Mouse (Mus musculus): ENCODE results near the gene Sgcd. TPM values are rescaled to one million over a fixed set of nuclear protein-coding genes. Genes with fewer than 3 reads are reported as not detected.

Gene Sgcd
- total RNA-seq, 1 experiment, result 1.0 TPM

- Histone ChIP-seq H3K36me3 (ENCODE audit: control insufficient read depth, insufficient read depth, low read length, poor library complexity, severe bottlenecking) (no peaks in the 10 kb centered on the region), H3K27ac (ENCODE audit: insufficient read depth, low read depth, low read length, poor library complexity, severe bottlenecking) (no peak overlapping the region), H3K9me3 (ENCODE audit: control insufficient read depth, insufficient read depth, low read depth, low read length) (no peaks in the 10 kb centered on the region), H3K9ac (ENCODE audit: insufficient read depth, low read depth, low read length, poor library complexity, severe bottlenecking) (no peak overlapping the region), H3K4me3 (ENCODE audit: insufficient read depth in 1 of 2, low read depth in 1 of 2, low read length in 2 of 2, poor library complexity in 1 of 2, severe bottlenecking in 1 of 2) (no peak overlapping the region), H3K4me1 (ENCODE audit: control insufficient read depth in 2 of 2, insufficient read depth in 2 of 2, low read length in 2 of 2, poor library complexity in 1 of 2) (no peaks in the 10 kb centered on the region)
- TF ChIP-seq ZC3H11A (IDR thresholded peaks at IDR 0.05; ENCODE audit: borderline replicate concordance, low read depth, low read length), result no peak
- TF ChIP-seq CHD2 (IDR thresholded peaks at IDR 0.05; ENCODE audit: low read depth, low read length), result no peak
- TF ChIP-seq ZNF384 (IDR thresholded peaks at IDR 0.05; ENCODE audit: low read depth, low read length), result no peak
- TF ChIP-seq MAFK (IDR thresholded peaks at IDR 0.05; ENCODE audit: insufficient read depth, low read depth, low read length), result no peak
- no peak for TF ChIP-seq HCFC1 (IDR thresholded peaks at IDR 0.05; ENCODE audit: borderline replicate concordance, insufficient read depth, low read length)
- in situ Hi-C loops (cut with MboI; ENCODE audit: low sequenced_read_pairs in 2 of 2, unreplicated experiment in 2 of 2), result no loop called here
- no peak for DNase-seq (ENCODE audit: low read depth, low spot score)
Measured at GRCm38 (mm10) chr11:47248345-47248893, 740.4 kb downstream of the Sgcd start.

DNA sequence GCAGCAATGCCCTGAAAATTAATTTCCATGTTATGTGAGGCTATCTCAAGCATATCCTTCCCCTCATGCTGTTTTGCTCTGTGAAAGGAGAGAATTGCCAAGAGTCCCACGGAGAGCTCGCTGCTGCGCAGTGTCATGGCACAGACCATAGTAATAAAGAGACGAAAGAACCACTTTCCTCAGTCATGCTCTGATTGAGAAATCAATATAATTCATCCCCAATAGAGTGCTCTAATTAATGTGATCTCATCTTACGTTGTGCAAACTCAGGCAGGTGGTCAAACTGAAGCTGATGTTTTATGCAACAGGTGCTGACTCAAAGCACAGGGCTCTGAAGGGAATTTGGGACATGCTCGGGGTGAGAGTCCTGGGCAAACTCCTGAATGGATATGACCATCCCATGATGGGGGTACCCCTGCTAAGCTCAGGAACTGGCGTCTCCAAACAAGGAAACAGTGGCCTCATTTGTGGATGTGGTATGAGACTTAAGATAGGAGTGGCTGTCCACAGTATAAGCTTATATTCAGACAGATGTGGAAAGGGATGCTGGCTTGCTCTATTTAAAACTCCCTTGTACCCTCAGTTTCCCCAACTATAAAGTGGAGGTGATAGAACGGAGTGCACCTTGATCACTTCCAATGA lies 740.9 kb downstream of the Sgcd start:
- Histone ChIP-seq H3K36me3 (ENCODE audit: control insufficient read depth, insufficient read depth, low read length, poor library complexity, severe bottlenecking) (no peaks in the 10 kb centered on the region), H3K4me1 (ENCODE audit: control insufficient read depth in 2 of 2, insufficient read depth in 2 of 2, low read length in 2 of 2, poor library complexity in 1 of 2) (no peaks in the 10 kb centered on the region), H3K9me3 (ENCODE audit: control insufficient read depth, insufficient read depth, low read depth, low read length) (no peaks in the 10 kb centered on the region), H3K27ac (ENCODE audit: insufficient read depth, low read depth, low read length, poor library complexity, severe bottlenecking) (no peak overlapping the region), H3K4me3 (ENCODE audit: insufficient read depth in 1 of 2, low read depth in 1 of 2, low read length in 2 of 2, poor library complexity in 1 of 2, severe bottlenecking in 1 of 2) (no peak overlapping the region), H3K9ac (ENCODE audit: insufficient read depth, low read depth, low read length, poor library complexity, severe bottlenecking) (no peak overlapping the region)
- DNase-seq (ENCODE audit: low read depth, low spot score), result no peak
- TF ChIP-seq ZNF384 (IDR thresholded peaks at IDR 0.05; ENCODE audit: low read depth, low read length) (no peak), MAFK (IDR thresholded peaks at IDR 0.05; ENCODE audit: insufficient read depth, low read depth, low read length) (no peak), HCFC1 (IDR thresholded peaks at IDR 0.05; ENCODE audit: borderline replicate concordance, insufficient read depth, low read length) (no peak)
- in situ Hi-C loops (cut with MboI; ENCODE audit: low sequenced_read_pairs in 2 of 2, unreplicated experiment in 2 of 2), result no loop called here

GRCm38 (mm10) chr11:47242401-47242800 lies 746.4 kb downstream of the Sgcd start:
- Histone ChIP-seq H3K9me3 (ENCODE audit: control insufficient read depth, insufficient read depth, low read depth, low read length) (no peaks in the 10 kb centered on the region), H3K4me1 (ENCODE audit: control insufficient read depth in 2 of 2, insufficient read depth in 2 of 2, low read length in 2 of 2, poor library complexity in 1 of 2) (no peaks in the 10 kb centered on the region)
- in situ Hi-C loops (cut with MboI; ENCODE audit: low sequenced_read_pairs in 2 of 2, unreplicated experiment in 2 of 2), result no loop called here

GRCm38 (mm10) chr11:47228222-47228621 lies 760.5 kb downstream of the Sgcd start:
- DNase-seq (ENCODE audit: low read depth, low spot score), result no peak
- no peak overlapping the region for H3K27ac ChIP-seq (ENCODE audit: insufficient read depth, low read depth, low read length, poor library complexity, severe bottlenecking)
- H3K9ac ChIP-seq (ENCODE audit: insufficient read depth, low read depth, low read length, poor library complexity, severe bottlenecking), result no peak overlapping the region
- TF ChIP-seq CHD2 (IDR thresholded peaks at IDR 0.05; ENCODE audit: low read depth, low read length), result no peak
- TF ChIP-seq ZNF384 (IDR thresholded peaks at IDR 0.05; ENCODE audit: low read depth, low read length), result no peak
- TF ChIP-seq MAFK (IDR thresholded peaks at IDR 0.05; ENCODE audit: insufficient read depth, low read depth, low read length), result no peak
- TF ChIP-seq ZC3H11A (IDR thresholded peaks at IDR 0.05; ENCODE audit: borderline replicate concordance, low read depth, low read length), result no peak
- no peak for TF ChIP-seq HCFC1 (IDR thresholded peaks at IDR 0.05; ENCODE audit: borderline replicate concordance, insufficient read depth, low read length)
- in situ Hi-C loops (cut with MboI; ENCODE audit: low sequenced_read_pairs in 2 of 2, unreplicated experiment in 2 of 2), result no loop called here
- H3K36me3 ChIP-seq (ENCODE audit: control insufficient read depth, insufficient read depth, low read length, poor library complexity, severe bottlenecking), result no peaks in the 10 kb centered on the region
- no peaks in the 10 kb centered on the region for H3K9me3 ChIP-seq (ENCODE audit: control insufficient read depth, insufficient read depth, low read depth, low read length)
- no peaks in the 10 kb centered on the region for H3K4me1 ChIP-seq (ENCODE audit: control insufficient read depth in 2 of 2, insufficient read depth in 2 of 2, low read length in 2 of 2, poor library complexity in 1 of 2)
- no peak overlapping the region for H3K4me3 ChIP-seq (ENCODE audit: insufficient read depth in 1 of 2, low read depth in 1 of 2, low read length in 2 of 2, poor library complexity in 1 of 2, severe bottlenecking in 1 of 2)

More at GRCm38 (mm10) chr11:47242401-47242800, 746.4 kb downstream of the Sgcd start:
- Histone ChIP-seq H3K4me3 (ENCODE audit: insufficient read depth in 1 of 2, low read depth in 1 of 2, low read length in 2 of 2, poor library complexity in 1 of 2, severe bottlenecking in 1 of 2) (no peak overlapping the region), H3K27ac (ENCODE audit: insufficient read depth, low read depth, low read length, poor library complexity, severe bottlenecking) (no peak overlapping the region), H3K36me3 (ENCODE audit: control insufficient read depth, insufficient read depth, low read length, poor library complexity, severe bottlenecking) (no peaks in the 10 kb centered on the region), H3K9ac (ENCODE audit: insufficient read depth, low read depth, low read length, poor library complexity, severe bottlenecking) (no peak overlapping the region)
- DNase-seq (ENCODE audit: low read depth, low spot score), result no peak
- TF ChIP-seq MAFK (IDR thresholded peaks at IDR 0.05; ENCODE audit: insufficient read depth, low read depth, low read length), result no peak
- TF ChIP-seq ZNF384 (IDR thresholded peaks at IDR 0.05; ENCODE audit: low read depth, low read length), result no peak
- TF ChIP-seq ZC3H11A (IDR thresholded peaks at IDR 0.05; ENCODE audit: borderline replicate concordance, low read depth, low read length), result no peak
- TF ChIP-seq HCFC1 (IDR thresholded peaks at IDR 0.05; ENCODE audit: borderline replicate concordance, insufficient read depth, low read length), result no peak
- no peak for TF ChIP-seq CHD2 (IDR thresholded peaks at IDR 0.05; ENCODE audit: low read depth, low read length)
